Mouse (Mus musculus) heart, postnatal 0 days (tissue): ENCODE measurements around the gene Actr5. TPM values are rescaled to one million over a fixed set of nuclear protein-coding genes. Genes with fewer than 3 reads are reported as not detected.

Source experiments
- ATAC-seq: fragments of 200-750 bp; cut with Nextera tagmentation; 2 replicates; pipeline ENCODE4 v1.8.0; 2017; ENCODE audit warnings: low read depth, moderate number of reproducible peaks, moderate library complexity; ENCODE audit not compliant: insufficient read depth
- DNase-seq: peaks from one replicate; pipeline ENCODE4 v3.0.0-alpha.2; 2016; ENCODE audit warnings: low spot score
- H3K27ac ChIP-seq: fragments of 300-500 bp; sonication (generic); 2 replicates; pipeline ENCODE4 v1.5.1; 2014; ENCODE audit warnings: low read depth, mild to moderate bottlenecking
- H3K27me3 ChIP-seq: fragments of 300-500 bp; sonication (generic); 2 replicates; pipeline ENCODE4 v1.6.1; 2014; ENCODE audit warnings: low read length, mixed read lengths; ENCODE audit not compliant: control insufficient read depth, insufficient read depth
- H3K36me3 ChIP-seq: fragments of 300-500 bp; sonication (generic); replicated peaks from 2 replicates; pipeline ENCODE4 v1.6.1; 2014; ENCODE audit warnings: low read length, mixed read lengths; ENCODE audit not compliant: control insufficient read depth, insufficient read depth
- H3K4me1 ChIP-seq: fragments of 300-500 bp; sonication (generic); 2 replicates; pipeline ENCODE4 v1.6.1; 2014; ENCODE audit warnings: antibody characterized with exemption; ENCODE audit not compliant: control insufficient read depth, insufficient read depth
- H3K4me2 ChIP-seq: fragments of 300-500 bp; sonication (generic); 2 replicates; pipeline ENCODE4 v1.6.1; 2014; ENCODE audit warnings: low read depth, mild to moderate bottlenecking, low read length, moderate library complexity
- H3K4me3 ChIP-seq: fragments of 300-500 bp; sonication (generic); 2 replicates; pipeline ENCODE4 v1.5.1; 2014; ENCODE audit warnings: low read depth, low read length
- H3K9ac ChIP-seq: fragments of 300-500 bp; sonication (generic); replicated peaks from 2 replicates; pipeline ENCODE4 v1.6.1; 2014; ENCODE audit warnings: low read depth, low read length, mixed read lengths
- H3K9me3 ChIP-seq: fragments of 300-500 bp; sonication (generic); replicated peaks from 2 replicates; pipeline ENCODE4 v1.6.1; 2016; ENCODE audit warnings: low read length; ENCODE audit not compliant: control insufficient read depth
- CTCF ChIP-seq: IDR thresholded peaks from 2 replicates; pipeline ENCODE4 v1.5.1; 2016; ENCODE audit warnings: antibody characterized with exemption, control low read depth, low read depth
- EP300 ChIP-seq: IDR thresholded peaks from 2 replicates; pipeline ENCODE4 v1.6.1; 2016; ENCODE audit warnings: antibody characterized with exemption, low read depth
- WGBS: fragments of 180-500 bp; shearing (Covaris S2); extraction: QIAGEN DNeasy Blood & Tissue Kit; methylation state at CpG from one replicate; pipeline ENCODE4 v1.1.7; 2014; 5-methylcytosine and 5-hydroxymethylcytosine counted together
- polyA plus RNA-seq: library from polyadenylated mRNA; unstranded; fragments of >200 nt; fragmentation: Nextera tagmentation; extraction: Ambion mirVana; gene quantifications from 2 replicates; pipeline ENCODE4 v1.2.1, GENCODE M21; 2015
- total RNA-seq: library from RNA; depleted of rRNA; stranded (reverse); fragments of >200 nt; gene quantifications from 2 replicates; pipeline ENCODE4 v1.2.3, GENCODE M21; 2014; ENCODE audit warnings: low replicate concordance

Actr5 gene
- total and polyA plus RNA-seq, 2 experiments from 2014 or later: 3.8 to 10.8 TPM

DNA sequence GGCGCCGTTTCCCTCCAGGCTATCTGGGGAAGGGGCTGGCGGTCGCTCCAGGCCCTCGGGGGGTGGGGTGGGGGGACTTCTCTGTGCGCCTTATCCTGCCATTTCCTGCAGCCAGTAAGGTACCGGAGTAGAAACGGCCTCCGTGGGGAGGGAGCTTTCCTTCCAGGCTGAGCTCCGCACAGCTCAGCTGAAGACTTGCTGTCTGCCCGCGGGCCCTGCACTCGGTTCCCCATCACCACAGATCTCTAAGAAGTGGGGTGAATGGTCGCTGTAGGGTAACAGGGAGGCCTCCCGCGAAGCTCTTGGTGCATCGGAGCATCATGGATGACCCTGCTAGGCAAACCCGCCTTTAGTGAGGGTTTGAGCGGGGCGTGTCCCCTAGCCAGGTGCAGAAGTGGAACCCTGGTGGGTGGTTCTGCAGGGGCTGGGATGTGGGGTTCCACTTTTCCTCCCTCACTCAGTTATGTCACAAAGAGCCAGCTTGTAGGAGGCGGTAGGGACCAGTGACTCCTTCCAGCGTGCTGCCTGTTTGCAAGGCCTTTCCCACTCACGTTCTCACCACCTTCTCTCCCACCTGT lies 43.8 kb downstream of the Actr5 start:
- peaks cover 14% of the 10 kb centered on the region; the same call in 1 of the 2 replicates for H3K4me1 ChIP-seq

DNA sequence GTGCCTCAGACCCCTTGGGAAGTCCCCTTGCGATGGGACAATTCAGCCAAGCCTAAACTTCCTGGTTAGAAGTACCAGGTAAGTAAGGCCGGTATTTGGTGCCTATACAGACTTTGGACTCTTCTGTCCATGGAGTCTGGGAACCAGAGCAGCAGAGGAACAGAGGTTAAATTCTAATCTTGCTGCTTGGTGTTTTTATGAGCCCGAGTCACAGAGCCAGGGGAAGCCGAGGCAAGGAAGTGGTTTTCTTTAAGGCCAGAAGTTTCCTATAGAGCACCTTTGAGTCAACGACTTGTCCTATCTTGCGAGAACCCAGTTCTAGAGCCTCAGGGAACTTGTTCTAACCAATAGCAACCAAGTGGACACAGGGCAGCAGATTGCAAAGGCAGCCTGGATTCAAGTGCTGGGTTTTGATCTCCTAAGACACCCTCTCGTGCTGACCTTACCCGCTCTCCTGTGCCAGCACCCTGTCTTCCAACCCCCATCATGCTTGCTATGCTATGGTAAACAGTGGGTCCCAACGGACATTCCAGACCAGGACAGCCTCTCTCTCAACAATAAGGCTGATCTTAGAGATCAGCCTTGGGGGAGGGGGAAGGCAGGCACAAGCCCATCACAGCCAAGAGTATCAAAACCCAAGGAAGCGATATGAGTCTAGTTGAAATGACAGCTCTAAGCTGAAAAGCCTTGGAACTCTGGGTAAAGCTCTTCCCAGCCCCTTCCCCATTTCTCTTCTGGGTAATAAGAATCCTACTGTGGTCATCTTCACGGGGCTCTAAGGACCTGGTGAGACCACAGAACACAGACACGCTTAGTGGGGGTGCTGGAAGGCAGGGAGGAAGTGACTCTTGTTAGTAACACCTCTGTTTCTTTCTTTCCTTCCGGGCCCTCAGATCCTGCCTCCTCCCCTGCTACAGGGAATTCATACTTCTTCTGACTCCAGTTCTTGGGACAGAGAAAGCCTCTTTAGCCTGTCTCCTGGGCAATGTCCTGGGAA lies 44.8 kb downstream of the Actr5 start:
- no peak overlapping the region for H3K9ac ChIP-seq
- peak overlapping the region; percentile 78 for H3K4me2 ChIP-seq
- WGBS: 54% methylated on average over 13 of the region's 13 CpGs
- H3K27me3 ChIP-seq: peaks cover 43% of the 10 kb centered on the region
- no peak for DNase-seq
- H3K36me3 ChIP-seq: no peaks in the 10 kb centered on the region
- peaks cover 21% of the 10 kb centered on the region for H3K4me1 ChIP-seq
- H3K27ac ChIP-seq: 0 out of 2 replicates have a peak overlapping the region, but pooled peaks have one; percentile 50
- no peaks in the 10 kb centered on the region for H3K9me3 ChIP-seq
- TF ChIP-seq CTCF (no peak), EP300 (no peak)
- peak overlapping the region; percentile 59; the same call in 1 of the 2 replicates for H3K4me3 ChIP-seq
- no peak for ATAC-seq

More for the DNA sequence above, 43.8 kb downstream of the Actr5 start:
- no peaks in the 10 kb centered on the region for H3K36me3 ChIP-seq
- no peak for ATAC-seq
- peak overlapping the region; percentile 59 for H3K4me3 ChIP-seq
- peak overlapping the region; percentile 22 for H3K9ac ChIP-seq
- DNase-seq: no peak
- H3K27me3 ChIP-seq: peaks cover 43% of the 10 kb centered on the region
- H3K9me3 ChIP-seq: no peaks in the 10 kb centered on the region
- peak overlapping the region; percentile 50 for H3K27ac ChIP-seq
- TF ChIP-seq CTCF: no peak
- no peak for TF ChIP-seq EP300
- peak overlapping the region; percentile 78 for H3K4me2 ChIP-seq
- 17% methylated on average over 23 of the region's 23 CpGs for WGBS

DNA sequence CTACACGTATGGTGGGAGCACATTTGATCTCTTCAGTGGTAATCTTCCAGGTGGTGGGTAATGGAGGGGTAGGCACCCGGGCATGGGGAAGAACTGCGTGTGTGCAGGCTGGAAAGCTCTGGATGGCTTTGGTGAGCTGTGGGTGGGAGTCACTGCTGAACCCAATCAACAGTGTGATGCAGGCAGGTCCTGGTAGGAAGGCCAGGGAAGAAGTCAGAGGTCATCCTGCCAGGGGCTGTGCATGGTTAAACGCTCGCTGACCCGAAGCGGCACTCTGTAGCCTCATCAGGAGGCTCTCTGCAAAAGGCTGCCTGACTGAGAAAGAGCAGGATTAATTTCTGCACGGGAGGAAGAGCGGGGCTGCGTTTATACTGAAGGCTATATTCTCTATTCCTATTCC lies 45.9 kb downstream of the Actr5 start:
- no peak for ATAC-seq
- H3K4me1 ChIP-seq: peaks cover 21% of the 10 kb centered on the region
- 74% methylated on average over 10 of the region's 10 CpGs for WGBS

DNA sequence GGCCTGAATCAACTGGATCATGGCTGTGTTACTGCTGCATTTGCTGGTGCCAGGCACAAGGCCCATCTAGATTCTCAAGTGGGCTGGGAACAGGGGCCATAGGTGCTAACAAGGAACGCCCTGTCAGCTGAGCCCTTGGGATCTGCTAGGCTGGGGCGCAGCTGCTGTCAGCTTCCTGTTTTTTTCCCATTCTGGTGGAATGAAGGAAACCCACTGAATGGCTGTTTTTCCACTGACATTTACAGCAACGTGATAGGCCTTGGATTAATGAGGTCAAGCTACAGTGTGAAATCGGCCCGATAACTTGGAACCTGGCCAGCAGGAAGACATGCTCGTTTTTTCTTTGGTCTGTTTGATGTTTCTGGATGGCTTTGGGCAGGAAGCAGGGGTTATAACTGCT lies 48.1 kb downstream of the Actr5 start:
- Histone ChIP-seq H3K27me3 (peaks cover 14% of the 10 kb centered on the region), H3K9ac (no peak overlapping the region), H3K4me1 (peaks cover 16% of the 10 kb centered on the region), H3K9me3 (no peaks in the 10 kb centered on the region), H3K36me3 (no peaks in the 10 kb centered on the region), H3K4me3 (no peak overlapping the region), H3K27ac (peak overlapping the region; percentile 65; the same call in 1 of the 2 replicates), H3K4me2 (no peak overlapping the region)
- TF ChIP-seq CTCF (no peak), EP300 (peak; percentile 65)
- DNase-seq (peak; percentile 57), ATAC-seq (peak; percentile 54)
- 35% methylated on average over 6 of the region's 6 CpGs for WGBS

More for the DNA sequence above, 45.9 kb downstream of the Actr5 start:
- DNase-seq: no peak
- H3K27ac ChIP-seq: no peak overlapping the region
- TF ChIP-seq CTCF: no peak
- TF ChIP-seq EP300: no peak
- no peaks in the 10 kb centered on the region for H3K9me3 ChIP-seq
- H3K27me3 ChIP-seq: peaks cover 34% of the 10 kb centered on the region
- peak overlapping the region; percentile 78 for H3K4me2 ChIP-seq
- no peak overlapping the region for H3K4me3 ChIP-seq
- no peak overlapping the region for H3K9ac ChIP-seq
- H3K36me3 ChIP-seq: no peaks in the 10 kb centered on the region

DNA sequence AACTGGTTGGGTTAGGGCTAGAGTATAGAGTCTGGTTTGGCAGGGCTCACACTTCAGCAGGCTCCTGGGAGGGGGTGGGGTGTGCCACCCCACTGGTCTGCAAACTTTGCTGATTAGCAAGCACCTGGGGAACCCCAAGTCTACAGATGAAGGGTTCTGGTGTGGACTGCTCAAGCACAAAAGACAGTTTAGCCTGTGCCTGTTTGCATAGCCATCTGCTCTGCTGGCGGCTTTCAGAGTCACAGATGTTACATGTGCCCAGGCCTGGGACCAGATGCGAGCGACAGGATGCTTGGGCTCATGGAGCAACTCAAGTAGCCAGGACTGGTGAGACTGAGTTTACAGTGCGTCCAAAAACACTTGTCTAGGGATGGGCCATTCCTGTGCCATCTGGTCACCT lies 48.8 kb downstream of the Actr5 start:
- Histone ChIP-seq H3K9me3 (no peaks in the 10 kb centered on the region), H3K27ac (peak overlapping the region; percentile 48; the same call in 1 of the 2 replicates), H3K9ac (no peak overlapping the region), H3K4me2 (no peak overlapping the region), H3K27me3 (peaks cover 7% of the 10 kb centered on the region), H3K36me3 (no peaks in the 10 kb centered on the region), H3K4me3 (no peak overlapping the region), H3K4me1 (peaks cover 14% of the 10 kb centered on the region)
- TF ChIP-seq CTCF (no peak), EP300 (no peak)
- ATAC-seq (no peak), DNase-seq (no peak)
- WGBS: 71% methylated on average over 4 of the region's 4 CpGs
